Mouse (Mus musculus) granulocyte monocyte progenitor cell, adult 5-6 weeks (primary cell): ENCODE results near the gene Baz1a. TPM values are rescaled to one million over a fixed set of nuclear protein-coding genes. Genes with fewer than 3 reads are reported as not detected.
"Not testable (repeated sequence)": the region's sequence is repeated elsewhere in the genome, so short reads cannot be mapped to it uniquely, and the experiment has no call there.

Experiments used
- ATAC-seq: replicated peaks from 2 replicates; pipeline ENCODE4 v1.8.0; 2016; ENCODE audit warnings: mild to moderate bottlenecking, moderate TSS enrichment, inconsistent platforms; ENCODE audit not compliant: poor library complexity, severe bottlenecking
- total RNA-seq, 2 experiments: library from RNA; stranded (forward) in 1 of 2; stranded (reverse) in 1 of 2; fragments of 200-712, 200-1000 nt in 1 of 2; fragments of >200 nt in 1 of 2; fragmentation: Nextera tagmentation in 1 of 2; gene quantifications; 2 replicates each; pipeline ENCODE4 v1.2.3; 2014 to 2017

Gene Baz1a
- total RNA-seq, 2 experiments from 2014 or later: 153 to 156 TPM

DNA sequence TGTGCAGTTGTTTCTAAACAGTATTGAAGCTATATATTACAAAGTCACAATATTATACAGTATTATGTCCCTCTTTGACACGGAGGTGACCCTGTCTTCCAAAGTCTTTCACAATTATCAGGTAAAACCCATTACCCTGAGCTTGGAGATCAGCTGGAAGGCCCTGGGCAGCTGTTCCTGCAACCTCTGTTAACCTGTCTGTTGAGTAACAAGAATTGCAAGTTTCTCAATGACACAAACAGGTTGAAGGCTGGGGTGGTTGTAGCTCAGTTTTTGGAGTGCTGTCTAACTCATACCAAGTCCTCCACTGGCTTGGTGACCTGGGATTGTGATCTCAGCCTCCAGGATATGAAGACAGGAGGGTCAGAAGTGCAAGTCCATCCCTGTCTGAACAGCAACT, 1.1 kb downstream of the Baz1a start:
- no peak for ATAC-seq

DNA sequence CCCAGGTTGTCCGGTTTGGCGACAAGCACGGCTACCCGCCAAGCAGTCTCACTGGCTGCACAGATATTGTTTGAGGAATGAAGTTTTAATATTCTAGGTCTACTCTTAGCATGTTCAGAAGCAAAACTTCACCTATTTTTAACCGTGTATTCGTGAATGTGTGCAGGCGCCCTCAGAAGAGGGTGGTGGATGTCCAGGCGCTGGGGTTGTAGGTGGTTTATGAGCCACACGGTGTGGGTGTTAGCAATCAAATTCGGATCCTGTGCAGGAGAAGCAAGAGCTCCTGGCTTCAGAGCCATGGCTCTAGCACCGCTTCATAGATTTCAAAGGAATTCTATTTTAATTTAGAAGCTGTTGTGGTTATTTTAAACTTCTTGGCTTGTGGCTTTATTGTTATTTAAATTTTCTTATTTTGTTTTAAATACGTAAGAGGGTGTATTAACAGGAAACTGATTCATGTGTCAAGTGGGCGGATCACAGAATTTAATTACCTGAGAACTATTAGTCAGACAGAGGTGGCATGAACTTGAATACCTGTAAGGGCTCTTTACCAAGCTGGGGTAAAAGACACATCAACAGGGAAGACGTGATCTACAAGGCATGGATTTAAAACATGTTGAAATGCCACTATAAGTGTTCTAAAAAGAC, 6.7 kb downstream of the Baz1a start:
- ATAC-seq: no peak

DNA sequence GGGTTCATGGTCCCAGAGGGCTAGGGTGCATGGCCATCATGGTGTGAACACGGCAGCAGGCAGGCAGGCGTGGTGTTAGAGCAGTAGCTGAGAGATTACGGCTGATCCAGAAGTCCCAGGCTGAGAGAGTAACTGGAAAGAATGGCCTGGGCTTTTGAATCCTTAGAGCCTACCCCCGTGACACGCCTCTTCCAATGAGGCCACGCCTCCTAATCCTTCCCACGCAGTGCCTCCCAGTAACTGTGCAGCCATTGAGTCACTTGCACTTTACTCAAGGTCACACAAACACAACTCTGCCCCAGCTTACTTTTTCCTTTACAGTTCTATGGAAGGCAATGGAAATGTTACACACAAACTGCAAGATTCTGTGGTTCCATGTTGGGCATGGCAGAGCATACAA, 8.1 kb downstream of the Baz1a start:
- ATAC-seq: no peak

DNA sequence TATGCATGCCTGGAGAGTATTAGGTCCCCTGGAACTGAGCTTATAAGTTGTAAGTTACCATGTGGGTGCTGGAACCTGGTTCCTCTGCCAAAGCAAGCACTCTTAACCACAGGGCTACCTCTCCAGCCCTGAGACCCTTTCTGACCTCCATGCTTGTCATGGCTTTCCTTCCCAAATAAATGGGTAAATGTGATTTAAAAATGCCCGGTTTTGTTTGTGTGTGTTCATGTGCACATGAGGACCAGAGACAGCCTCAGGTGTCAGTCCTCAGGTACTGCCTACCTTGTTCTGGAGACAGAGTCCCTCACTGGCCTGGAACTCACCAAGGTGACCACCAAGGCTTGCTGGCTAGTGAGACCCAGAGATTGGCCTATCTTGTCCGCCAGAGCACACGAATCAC, 9.8 kb downstream of the Baz1a start:
- ATAC-seq: no peak

DNA sequence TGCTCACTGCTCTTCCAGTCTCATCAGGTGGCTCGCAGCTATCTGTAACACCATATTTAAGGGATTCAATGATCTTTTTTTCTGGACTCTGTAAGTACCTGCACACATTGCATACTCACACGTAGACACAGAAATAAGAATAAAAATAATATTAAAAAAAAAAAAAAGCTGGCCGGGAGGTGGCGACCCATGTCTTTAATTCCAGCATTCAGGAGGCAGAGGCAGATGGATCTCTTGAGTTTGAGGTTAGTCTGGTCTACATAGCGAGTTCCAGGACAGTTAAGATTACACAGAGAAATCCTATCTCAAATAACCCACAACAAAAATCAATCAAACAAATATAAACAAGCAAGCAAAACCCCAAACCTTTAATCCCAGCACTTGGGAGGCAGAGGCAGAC, 10.3 kb downstream of the Baz1a start:
- ATAC-seq: no peak

DNA sequence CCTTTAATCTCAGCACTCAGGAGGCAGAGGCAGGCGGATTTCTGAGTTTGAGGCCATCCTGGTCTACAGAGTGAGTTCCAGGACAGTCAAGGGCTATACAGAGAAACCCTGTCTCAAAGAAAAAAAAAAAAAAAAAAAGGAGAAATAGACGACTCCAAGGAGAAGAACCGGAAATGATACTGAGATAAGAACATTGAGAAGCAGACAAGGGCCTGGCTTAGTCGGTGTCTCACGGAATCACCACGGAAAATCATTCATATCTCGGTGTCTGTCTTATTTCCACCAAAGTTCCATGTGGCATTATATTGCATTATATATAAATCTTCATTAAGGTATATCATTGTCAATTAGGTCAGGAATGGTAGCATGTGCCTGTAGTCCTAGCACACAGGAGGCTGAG, 11.6 kb downstream of the Baz1a start:
- ATAC-seq: not testable (repeated sequence)

DNA sequence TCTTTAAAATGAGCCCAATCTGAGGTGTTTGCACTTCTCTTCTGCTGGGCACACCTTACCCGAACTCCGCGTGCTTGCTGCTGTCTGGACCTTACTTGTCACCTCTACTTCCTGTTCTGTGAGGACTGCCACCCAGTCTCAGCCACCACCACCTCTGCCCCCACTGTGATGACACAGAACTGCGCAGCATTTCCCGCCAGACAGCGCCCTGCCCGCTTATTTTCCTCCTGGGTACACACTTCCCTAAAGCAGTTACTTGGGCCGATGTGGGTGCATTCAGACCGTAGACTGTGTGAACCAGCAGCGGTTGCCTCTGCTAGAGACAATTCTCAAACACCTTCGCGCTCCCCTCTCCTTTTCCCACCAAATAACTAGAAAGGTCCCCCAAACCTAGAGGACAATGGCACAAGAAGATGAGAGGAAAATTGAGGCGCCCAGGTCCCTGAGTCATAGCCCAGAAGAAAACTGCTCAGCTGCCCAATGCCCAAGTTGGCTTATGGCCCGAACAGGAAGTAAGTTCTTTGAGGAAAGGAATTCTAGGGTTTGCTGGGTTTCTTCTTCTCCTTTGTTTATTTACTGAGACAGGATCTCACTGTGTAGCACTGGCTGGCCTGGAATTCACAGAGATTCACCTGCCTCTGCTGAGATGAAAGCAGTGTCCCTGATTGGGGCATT, 15.0 kb downstream of the Baz1a start:
- peak; percentile 99 for ATAC-seq

DNA sequence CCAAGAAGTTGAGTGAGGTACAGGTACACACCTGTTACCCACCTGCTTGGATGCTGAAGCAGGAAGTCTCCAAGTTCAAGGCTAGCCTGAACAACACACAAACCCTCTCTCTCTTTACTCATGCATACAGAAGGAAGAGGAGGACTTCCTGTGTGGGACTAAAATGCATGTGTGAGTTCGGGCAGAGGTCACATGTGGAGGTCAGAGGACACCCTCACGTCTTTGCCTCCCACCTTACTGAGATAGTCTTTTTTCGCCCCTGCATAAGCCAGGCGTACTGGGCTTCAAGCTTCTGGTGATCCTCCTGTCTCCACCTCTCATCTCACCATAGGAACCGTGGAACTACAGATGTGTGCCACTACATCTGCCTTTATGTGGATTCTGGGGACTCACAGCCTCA, 15.7 kb downstream of the Baz1a start:
- no peak for ATAC-seq

DNA sequence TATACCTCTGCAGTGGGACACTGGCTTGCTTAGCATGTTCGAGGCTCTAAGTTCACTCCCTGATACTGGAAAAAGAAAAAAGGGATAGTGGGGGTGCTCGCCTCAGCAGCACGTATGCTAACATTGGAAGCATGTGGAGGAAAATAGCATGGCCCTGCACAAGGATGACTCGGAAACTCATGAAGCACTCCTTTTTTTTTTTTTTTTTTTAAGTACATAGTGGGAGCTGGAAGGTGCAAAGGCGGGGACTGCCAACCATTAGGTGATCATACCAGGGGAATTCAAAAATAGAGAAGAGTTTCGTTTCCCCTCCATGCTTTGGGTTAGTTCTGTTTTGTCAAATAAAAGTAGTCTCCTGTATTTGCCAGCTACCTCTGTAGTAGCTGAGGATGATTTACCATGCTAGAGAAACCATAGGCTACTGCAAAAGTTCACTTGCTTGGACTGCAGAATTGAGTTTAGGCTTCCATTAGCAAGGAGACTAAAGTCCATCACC, 17.1 kb downstream of the Baz1a start:
- ATAC-seq: no peak

DNA sequence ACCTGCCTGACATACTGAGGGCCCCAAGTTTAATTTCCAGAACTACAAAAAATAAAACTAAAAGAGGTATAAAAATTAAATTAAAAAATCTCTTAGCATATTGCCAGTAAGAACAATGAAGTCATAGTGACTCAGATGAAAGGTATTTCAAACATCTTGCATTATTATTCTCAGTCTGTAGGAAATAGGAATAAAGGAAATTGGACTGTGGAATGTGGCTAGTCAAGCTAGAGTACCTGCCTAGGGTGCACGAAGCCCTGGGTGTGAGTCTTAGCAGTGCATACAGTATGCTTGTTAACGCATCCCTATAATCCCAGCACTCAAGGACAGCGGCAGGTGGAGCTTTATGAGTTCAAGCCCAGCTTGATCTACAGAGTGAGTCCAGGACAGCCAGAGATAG, 18.2 kb downstream of the Baz1a start:
- no peak for ATAC-seq

DNA sequence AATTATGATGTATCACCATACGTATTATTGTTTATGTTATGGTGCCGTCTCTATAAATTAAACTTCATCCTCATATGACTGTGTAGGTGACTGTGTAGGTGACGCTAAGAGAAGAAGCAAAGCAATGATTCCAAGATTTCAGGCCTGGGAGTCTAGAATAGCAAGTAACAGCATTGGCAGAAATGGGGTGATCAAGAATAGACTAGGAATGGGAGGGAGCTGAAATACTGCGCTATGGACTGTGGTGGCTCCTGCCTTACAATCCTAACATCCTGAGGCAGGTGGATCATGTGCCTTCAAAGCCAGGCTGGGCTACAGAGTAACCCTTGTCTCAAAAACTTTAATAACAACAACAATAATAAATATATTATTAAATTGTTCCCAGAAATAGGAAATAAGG, 19.7 kb downstream of the Baz1a start:
- no peak for ATAC-seq

DNA sequence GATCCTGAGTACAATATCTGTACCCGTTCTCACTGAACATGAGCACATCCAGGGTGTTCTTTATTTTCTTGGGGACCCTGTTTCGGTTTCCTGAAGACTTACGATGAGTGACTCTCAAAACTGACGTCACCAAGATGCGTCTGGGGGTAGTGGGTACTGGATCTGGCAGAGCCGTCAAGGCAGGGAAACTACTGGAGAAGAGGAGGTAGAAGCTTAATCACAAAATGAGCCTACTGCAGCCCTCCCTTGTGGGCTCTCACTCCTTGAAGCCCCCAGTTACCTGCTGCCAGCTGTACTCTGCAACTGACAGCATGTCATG, 20.1 kb downstream of the Baz1a start:
- ATAC-seq: 0 out of 2 replicates have a peak, but pooled peaks have one; percentile 1

DNA sequence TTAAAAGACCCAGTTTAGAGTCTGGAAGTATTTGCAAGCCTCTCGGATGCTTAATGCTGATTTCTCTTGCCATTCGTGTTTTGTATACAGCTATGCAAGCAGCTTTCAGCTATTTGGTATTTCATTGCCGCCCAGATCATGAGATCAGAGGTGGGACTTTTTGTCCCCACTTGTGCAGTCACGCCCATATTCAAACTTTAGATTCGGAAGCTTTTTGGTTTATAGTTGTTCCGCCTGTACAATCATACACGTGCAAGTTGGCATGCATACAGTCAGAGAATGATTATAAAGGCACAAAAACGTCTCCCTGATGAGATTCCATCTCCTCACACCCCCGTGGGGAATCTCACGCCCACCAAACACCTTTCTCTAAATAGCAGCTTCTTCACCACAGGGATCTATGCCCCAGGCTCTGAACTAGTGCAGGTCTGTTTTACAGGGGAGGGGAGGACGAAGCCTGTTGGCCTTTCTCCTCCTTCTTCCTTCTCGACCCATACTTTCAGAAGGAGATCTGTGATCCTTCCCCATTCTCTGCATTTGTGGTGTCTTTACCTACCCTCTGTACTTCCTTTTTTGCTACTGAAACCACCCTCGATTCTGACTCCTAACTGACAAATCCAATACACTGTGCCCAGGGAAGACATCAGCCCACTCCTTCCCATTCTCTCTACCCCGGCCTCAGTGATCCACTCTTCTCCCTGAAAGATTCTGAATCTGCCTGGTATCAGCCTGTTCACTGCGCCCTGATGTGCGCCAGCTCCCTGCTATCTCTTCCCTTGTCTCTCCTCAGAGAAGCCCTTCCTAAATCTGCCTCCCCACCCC, 20.7 kb downstream of the Baz1a start:
- ATAC-seq: peak; percentile 83

DNA sequence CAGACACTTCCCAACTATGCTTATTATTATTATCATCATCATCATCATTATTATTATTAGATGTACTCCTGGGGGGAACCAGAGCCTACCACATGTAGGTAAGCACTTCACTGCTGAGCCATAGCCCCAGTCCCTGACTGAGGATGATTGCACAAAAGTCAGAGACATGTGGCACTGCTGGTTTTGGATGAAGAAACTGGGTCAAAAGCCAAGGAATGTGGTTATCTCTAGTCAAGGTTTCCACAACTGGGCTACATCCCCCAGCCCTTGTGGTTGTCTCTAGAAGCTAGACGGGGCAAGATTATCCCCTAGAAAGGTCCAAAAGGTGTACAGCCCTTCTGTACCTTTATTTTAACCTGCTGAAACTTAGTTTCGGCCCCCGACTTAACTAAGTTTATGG, 21.3 kb downstream of the Baz1a start:
- ATAC-seq: peak; percentile 80

DNA sequence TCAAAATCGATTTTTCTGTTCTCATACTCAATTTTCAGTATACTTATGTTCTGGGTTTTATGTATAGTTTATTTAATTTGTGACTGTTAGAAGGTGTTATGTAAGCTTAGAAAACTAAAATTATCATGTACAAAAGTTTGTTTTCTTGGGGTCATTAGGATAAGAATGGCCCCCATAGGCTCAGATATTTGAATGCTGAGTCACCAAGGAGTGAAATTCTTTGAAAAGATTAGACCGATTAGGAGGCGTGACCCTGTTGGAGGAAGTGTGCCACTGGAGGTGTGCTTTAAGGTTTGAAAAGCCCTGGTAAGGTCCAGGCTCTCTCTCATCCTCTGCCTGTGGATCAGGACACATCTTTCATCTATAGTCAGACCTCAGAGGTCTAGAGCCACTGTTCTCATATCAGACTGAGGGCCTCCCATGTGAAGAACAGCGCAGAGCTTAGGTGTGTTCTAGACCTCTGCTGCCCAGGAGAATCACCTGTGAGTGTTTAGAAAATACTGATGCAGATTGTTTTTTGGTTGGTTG, 25.8 kb downstream of the Baz1a start:
- ATAC-seq: no peak

DNA sequence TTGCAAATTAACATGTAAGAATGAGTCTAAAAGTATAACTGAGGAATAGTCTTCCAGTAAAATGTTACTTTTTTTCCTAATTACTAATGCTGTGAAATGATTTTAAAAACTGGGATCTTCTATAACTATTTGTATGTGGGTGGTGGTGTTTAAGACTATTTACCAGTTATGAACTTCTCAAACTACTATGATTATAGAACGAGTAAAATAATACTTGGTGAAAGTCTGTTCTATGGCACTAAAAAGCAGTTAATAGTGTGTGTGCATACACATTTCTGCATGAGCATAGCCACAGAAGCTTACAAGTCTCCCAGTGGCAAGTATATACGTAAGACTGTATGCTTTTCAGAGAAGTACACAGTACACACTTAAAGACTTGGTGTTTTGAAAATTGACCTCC, 27.0 kb downstream of the Baz1a start:
- no peak for ATAC-seq

DNA sequence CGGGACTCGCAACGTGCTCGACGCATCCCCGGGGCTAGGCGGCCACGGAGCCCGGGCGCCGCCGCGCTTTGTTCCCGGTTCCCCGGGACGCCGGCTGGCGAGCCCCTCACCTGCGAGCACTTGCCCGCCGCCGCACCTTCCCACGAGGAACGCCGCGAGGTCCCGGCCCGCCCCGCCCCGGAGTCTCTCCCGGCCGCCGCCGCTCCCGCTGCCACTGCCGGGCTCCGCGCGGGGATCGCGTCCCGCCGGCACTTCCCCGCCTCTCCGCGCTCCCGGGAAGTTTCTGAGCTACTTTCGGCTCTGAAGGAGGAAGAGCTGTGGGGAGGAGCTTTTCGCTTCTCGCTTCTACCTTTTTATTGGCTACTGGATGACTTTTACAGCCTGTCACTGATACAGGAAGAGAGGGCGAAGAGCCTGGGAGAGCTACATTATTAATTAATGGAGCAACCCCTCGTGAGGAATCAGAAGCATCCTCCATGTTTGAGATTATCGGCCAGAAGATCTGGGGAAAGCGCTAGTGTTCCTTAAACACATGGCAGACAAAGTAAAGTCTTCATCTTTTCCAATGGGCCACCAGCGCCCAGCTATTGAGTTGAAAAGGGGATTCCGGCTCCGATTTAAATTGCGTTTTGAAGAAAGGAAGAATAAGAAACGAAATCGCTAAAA, 28.0 kb downstream of the Baz1a start, which contains the start of gene Gm20403:
TSS of gene Gm20403 (minus strand) at position 478 of the 666 bp plus-strand sequence.
- ATAC-seq: peak; percentile 82

DNA sequence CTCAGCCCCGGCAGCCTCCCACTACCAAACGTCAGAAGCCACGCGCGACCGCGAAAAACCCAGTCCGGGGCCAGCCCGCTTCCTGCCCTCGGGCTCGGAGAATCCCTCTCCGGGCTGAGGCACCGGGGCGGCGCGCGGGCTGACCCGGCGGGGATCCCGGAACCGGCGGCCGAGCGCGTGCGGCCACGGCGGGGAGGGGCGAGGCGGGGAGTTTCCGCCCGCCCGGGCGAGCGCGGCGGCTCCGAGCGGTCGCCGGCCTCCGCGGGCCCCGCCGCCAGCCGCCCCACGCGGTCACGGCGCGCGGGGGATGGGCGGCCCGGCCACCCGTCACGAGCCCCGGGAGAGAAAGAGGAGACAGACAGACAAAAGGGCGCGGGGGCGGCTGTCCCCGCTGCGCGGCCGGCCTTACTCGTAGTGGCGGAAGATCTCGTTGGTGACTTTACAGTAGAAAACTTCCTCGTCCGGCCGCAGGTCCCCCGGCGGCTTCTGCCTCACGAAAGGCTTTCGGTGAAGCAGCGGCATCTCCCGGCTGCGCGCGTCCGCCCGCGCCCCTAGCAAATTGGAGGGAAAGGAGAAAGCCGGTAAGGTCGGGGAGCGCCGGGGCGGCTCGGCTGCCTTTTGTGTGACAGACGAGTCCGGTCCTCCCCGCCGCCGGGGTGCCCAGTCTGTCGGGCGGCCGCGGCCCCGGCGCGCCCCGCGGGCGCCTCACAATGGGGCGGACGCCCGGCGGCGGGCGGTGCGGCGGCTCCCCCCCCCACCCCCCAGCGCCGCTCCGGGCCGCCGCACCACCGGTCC, 28.7 kb downstream of the Baz1a start:
- peak; percentile 8 for ATAC-seq

DNA sequence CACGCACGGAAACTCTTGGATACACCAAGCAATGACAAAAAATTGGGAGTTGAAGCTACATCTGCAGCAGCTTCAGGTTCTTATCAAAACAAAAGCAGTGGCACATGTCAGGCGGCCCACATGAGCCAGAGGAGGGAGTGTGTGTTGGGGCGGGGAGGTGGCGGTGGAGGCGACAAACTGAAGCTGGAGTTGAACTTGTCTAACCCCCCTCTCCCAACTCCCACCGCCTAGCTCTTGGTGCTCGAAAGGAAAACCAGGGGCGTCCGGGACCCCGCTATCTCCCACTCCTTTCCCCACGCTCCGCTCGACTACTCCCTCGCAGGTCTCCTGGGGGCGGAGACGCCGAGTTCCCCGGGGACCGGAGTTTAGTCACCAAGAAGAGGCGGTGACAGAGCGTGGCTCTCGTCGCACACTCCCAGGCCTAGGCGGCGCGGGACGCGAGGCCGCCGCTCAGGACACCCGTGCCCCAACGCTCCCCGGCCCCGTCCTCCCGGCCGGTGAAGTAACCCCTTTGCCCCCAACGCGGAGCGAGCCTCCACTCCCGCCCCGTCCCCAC, 29.4 kb downstream of the Baz1a start:
- peak; percentile 43 for ATAC-seq
